Mouse (Mus musculus): ENCODE results near the gene Fam117a.
"Not testable (repeated sequence)": the region's sequence is repeated elsewhere in the genome, so short reads cannot be mapped to it uniquely, and the experiment has no call there.

Gene Fam117a

DNA sequence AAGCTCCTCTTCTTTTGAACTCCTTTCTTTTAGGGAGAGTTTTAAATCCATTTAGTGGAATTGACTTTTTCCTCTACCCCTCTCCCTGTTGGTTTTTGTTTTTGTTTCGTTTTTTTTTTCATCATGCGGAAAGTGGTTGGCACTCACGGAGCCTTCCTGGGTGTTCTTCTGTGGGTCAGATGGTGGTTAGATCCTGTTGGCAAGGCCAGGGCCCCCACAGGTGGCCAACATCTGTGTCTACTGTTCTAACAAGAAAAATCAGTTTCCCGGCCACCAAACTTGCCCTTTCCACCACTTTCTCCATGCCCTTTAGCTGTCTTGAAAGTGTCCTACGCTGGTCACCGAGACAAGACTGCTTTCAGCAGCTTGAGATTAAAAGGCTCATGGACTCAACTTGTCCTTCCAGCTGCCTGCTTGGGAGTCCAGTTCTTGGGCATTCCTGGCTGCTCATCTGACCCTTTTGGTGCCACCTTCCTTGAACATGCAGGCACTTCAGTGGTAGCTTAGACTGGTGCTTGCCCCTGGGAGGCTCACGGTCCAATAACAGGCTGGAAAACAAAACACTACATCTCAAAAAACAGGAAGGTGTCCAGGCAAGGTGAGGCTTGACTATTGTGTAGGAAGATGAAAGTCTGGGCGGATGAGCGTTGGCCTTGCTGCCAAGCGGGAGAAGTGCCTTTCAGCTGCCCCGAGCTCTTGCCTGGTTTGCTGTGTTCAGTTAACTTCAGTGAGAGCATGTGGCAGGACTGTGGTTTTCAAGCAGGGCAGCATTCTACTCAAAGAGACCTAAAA, 56.1 kb downstream of the Fam117a start:
- no peak for DNase-seq (ENCODE audit: low spot score)

DNA sequence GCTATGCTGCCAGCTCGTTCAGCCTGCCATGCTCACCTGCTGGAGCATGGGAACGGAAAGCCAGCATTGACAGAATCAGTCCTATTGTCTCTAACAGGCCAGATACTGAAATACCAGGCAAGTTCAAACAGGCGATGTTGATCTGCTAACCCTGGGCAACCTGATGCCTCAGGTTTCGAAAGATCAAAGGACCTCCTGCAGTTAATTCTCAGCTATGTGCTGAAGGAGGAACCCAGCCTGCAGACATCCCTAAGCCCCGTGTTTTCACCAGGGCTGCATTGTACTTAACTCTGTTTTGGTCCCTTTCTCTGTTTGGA, 56.6 kb downstream of the Fam117a start:
- DNase-seq (ENCODE audit: low spot score): no peak

DNA sequence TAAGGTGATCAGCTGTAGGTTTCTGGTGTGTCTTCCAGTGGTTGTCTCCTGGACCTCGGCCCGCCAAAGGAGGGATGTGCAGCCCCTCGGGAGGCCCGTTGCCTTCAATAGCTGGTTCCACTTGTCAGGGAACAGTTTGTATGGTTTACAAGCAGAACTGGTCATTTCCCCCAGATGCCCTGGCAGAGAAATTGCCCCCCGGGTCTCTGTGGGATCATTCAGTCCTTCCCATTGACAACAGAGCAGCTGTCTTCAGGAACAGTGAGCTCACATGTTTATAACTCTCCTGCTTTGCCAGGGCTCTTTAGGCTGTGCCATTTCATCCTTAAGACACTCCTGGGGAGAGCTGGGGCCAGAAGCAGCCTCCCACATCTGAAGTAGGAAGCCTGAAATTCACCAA, 57.3 kb downstream of the Fam117a start:
- DNase-seq (ENCODE audit: low spot score): no peak

DNA sequence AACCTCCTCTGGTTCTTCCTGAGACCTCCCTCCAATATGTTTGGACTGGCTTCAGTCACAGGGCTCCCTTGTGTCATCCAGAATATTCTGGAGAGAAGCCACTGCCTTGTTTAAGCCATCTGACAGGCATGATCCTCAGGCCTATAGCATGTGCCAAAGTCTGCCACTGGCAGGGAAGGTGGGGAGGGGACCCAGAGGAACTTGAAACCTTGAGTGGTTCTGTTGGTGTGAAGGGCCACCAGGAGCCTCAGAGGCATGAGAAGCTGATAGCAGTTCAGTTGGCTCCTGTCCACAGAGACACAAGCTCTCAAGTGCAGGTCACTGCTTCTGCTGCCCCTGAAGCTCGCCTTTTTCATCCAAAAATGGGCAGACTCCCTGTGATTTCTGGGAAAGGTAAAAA, 59.7 kb downstream of the Fam117a start:
- no peak for DNase-seq (ENCODE audit: low spot score)

DNA sequence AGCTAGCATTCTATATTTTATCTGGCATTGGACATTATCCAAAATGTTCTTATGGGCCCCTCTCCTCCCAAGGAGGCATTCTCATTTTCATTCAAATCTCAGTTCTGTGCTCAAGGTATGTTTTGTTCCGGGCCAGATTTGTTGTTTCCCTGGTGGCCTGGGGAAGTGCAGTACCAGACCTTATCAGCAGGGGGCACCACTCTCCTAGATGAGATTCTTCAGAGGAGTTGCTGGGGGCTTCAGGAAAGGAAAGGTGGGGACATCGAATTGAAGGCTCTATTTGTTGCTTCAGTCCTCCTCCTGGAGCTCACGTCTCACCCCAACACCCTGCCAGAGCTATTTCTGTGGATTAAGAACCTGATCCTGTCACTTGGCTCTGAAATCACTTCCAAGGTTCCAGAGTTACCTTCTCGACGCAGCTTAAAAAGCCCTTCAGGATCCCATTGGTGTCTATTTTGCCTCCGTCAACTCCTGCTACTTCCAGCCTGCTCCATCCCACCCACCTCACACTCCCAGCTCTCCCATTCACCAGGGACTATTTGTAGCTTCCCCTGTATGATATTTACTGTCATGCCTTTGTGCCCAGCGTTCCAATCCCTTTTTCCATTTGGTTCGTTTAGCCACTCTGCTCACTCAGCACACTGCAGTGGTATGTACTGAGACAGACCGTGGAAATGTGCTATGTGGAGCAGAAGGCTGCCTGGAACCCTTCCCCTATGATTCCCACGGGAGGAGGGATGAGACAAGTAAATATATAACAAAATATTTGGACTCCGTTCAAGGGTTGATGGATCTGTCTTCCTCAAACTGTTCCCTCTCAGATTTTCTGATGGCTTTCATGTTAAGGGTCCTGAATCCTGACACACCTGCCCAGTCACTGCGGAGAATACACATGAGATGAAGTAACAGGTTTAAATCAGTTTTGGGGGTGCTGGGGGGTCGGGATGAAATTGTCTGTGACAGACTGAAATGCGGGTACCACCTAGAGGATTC, 61.3 kb downstream of the Fam117a start:
- no peak for DNase-seq (ENCODE audit: low spot score)

DNA sequence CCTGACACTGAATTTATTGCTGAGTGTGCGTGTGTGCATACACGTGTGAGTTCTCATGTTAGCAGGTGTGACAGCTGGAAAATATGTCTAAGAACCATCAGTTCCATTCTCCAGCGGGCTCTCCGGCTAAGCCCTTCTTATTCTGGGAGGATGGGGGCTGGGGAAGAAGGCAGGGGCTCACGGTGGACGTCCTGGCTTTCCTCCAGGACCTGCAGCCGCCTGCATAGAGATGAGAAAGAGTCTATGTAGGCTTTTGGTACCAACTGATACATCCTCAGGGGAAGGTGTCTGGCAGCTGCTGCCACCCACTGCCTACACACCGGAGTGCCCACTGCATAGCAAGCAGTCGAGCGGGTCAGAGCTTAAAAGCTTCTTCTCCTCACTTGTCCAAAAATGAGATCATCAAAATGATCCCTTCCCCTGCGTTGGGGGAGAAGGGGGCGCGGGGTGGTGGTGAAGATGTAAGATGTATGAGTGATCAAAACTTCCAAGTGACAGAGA, 62.8 kb downstream of the Fam117a start:
- DNase-seq (ENCODE audit: low spot score): no peak

DNA sequence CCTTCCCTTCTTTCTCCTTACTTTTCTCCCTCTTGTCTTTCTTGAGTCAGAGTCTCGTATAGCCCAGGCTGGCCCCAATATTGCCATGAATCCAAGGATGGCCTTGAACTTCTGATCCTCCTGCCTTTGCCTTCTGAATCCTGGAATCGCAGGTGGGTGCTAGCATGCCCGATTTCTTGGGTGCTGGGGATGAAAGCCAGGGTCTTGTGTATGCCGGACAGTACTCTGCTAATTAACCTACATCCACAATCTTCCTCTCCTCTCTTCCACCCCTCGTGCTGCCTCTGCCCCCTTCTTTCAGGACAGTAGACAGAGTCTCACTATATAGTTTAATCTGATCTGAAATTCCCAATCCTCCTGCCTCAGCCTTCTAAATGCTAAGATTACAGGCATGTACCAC, 64.8 kb downstream of the Fam117a start:
- DNase-seq (ENCODE audit: low spot score): no peak

DNA sequence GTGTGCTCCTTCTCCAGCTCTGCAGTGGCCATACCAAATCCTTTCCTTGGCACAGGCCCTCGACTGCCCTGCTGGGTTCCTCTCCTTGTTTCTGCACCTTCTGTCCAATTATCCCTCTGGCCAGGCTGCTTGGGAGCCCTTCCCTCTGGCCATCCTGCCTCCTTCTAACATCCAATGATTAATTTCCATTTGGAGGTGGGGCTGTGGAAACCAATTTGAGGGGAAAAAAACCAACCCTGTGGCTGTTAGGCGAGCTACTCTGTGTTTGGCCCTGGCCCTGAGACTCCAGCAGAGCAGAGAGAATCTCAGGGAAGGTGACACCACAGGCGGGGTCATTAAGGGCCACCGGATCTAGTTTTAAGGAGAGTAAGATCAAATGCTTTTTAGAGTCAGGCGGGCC, 65.4 kb downstream of the Fam117a start:
- DNase-seq (ENCODE audit: low spot score): no peak

DNA sequence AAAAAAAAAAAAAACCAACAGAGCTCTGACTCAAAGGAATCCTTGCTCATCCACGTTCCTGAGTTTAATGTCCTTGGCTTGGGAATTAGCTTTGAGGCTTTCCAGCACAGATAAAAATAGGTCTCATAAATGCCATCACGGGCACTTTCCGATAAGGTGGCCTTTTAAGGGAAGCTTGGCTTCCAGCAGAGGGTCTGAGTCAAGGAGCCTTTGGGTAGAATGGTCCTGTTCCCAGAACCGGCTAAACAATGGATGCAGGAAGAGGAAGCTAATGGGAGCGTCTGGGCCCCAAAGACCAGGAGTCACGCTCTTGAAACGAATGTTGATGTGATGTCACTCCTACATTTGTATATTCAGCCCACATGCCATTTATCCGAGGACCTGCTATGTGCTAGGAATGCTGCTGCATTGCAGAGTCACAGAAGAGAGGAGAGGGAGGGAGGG, 65.9 kb downstream of the Fam117a start:
- DNase-seq (ENCODE audit: low spot score): no peak

DNA sequence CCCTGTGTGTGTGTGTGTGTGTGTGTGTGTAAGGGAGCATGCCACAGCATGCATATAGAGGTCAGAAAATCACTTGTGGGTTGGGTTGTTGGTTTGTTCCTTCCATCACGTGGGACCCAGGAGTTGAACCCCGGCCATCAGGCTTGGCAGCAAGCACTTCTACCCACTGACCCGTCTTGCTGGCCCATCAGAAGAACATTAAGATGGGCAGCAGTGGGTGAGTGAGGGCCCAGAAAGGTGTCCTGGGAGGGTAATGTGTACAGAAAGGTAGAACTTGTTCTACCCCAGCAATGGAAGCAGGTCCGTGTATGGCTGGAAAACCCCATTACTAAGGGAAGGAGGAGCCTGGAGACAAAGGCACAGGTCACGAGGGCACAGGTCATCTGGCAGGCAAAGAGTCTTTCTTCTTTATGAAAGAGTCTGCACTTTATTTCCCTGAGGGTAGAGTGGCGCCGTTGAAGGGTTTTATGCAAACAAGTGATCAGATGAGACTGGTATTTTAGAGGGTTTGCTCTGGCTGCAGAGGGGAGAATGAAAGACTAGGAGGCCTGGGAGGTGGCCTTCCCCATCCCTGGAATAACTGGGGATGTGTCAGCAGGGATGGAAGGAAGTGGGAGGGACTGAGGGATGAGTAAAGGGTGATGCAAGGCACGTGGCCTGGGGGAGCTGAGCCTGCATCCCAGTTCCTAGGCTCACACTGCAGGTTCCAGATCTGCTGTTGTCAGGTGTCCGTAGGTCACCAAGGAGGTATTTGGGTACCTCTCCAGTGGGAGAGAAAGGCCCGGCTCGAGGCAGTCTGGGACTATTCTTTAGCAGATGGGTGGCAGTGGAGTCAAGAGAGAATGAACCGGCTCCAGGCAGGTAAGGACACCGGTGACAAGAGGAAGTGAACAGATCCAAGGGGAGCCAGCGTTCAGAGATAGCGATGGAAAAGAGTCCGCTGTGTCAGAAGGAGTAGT, 66.8 kb downstream of the Fam117a start:
- no peak for DNase-seq (ENCODE audit: low spot score)

DNA sequence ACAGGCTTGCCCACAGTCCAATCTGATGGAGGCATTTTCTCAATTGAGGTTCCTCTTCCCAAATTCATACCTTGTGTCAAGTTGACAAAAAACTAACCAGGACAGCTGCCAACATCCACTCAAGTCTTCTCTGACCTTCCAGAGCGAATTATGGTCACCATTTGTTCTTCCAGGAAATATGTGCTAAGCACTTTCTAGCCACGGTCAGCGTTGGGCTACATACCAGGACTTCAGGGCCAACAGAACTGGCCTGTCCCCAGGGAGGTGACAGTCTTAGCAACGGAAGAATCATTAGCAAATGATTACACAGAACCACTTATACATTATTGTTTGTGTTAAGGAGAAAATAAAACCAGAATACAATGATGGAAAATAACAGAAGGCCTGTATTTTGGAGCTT, 69.0 kb downstream of the Fam117a start:
- no peak for DNase-seq (ENCODE audit: low spot score)

DNA sequence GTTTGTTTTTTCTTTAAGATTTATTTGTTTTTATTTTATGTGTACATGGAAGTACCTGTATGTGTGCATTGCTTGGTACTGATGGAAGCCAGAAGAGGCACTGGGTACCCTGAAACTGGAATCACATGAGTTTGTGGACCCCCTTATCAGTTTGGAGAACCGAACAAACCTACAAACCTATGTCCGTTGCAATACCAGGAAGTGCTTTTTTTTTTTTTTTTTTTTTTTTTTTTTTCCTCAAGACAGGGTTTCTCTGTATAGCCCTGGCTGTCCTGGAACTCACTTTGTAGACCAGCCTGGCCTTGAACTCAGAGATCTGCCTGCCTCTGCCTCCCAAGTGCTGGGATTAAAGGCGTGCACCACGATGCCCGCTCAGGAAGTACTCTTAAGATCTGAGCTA, 69.6 kb downstream of the Fam117a start:
- DNase-seq (ENCODE audit: low spot score): not testable (repeated sequence)

DNA sequence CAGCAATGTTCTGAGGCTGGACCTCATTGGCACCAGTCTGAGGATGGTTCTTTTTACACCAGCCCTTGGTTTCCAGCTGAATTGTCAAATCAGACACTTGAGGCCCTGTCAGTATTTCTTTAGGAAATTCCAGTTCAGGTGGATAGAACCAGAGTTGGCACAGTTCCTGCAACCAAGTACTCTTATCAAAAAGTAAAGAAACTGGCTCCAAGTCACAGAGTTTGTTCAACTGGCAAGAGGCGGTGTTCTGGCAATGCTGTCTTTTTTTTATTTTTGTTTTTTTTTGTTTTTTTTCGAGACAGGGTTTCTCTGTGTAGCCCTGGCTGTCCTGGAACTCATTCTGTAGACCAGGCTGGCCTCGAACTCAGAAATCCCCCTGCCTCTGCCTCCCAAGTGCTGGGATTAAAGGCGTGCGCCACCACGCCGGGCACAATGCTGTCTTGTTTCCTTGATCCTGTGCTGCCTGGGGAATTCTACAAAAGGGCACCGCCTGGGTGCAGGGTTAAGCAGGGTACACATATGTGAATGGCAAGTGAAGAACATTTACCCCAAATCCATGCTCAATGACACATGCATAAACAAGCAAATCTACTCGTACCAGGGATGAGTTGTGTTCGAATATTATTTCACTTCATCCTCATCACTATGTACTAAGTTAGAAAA, 72.8 kb downstream of the Fam117a start:
- no peak for DNase-seq (ENCODE audit: low spot score)

DNA sequence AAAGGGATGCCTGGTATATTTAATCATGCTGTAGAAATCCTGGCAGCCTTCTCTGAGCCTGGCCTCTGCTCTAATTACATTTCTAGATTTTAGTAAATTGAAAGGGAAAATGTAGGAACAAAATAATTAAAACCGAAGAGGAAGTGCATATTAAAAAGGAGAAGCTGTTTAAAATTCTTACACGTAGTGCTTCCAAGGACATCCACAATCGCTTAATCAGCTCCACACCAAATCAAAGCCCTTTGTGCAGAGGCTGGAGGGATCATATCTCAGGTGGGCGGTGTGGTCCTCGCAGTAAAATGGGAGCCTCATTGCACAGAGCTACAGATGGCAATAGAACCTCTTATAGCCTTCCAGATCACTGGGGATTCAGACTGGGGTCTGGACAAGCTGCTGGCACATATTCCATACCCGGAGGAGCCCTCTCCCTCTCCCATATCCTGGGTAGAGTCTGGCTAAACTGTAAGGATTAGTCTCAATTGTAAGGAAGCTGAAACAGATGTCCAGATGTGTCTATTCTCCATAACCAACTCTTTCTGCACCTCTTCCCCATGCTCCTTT, 74.7 kb downstream of the Fam117a start:
- no peak for DNase-seq (ENCODE audit: low spot score)

DNA sequence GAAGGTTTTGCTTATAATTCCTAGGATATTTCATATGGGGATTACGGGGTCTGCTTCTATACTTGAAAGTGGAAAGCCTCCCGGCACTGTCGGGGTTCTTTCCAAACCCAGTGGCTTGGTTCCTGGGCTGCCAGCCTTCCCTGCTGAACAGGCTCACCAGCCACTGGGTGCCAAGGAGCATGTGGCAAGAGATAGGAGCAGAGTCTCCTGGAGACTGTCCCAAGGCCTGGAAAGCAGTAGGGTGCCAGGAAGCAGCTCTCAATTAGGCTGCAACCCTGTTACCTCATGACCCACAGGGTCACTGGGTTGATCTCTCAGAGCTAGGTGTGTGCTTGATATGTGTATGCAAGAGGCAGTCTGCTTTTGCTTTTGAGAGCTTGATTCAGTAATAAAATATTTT, 75.8 kb downstream of the Fam117a start:
- DNase-seq (ENCODE audit: low spot score): no peak

DNA sequence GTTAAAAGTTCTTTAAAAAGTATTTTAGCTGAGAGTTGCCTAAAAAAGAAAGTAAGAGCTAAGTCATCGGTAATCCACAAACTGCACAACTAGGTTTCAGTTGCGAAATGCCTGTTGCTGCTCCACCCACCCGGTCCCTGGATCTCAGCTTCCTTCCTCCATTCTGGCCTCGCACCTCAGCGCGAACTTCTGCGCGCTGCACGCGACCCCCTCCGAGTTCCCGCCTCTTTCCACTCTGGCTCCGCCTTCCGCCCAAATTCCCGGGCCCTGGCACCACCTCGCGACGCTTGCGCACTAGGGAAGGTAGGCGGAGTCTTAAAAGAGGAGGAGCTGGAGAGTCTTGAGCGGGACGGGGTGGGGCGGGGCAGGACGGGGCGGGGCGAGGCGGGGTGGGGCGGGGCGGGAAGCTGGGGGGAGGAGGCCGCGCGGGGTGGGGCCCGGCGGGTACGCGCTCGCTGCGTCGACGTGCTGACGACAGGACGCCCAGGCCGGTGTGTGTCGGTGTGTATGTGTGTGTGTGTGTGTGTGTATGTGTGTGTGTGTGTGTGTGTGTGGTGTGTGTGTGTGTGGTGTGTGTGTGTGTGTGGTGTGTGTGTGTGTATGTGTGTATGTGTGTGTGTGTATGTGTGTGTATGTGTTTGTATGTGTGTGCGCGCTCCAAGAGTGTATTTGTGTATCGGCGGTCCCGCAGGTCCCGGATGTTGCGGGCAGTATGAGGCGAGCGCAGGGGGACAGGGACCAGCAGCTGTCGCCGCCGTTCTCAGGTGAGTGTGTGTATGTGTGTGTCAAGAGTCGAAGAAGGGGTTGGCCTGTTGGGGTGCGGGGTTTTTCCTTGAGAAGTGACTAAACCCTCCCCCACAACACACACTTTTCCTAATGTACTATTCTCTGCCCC, 77.1 kb downstream of the Fam117a start, which contains the start of gene Spop:
Gene Spop, plus strand, starts transcription at position 440 of the 895 bp plus-strand sequence.
- DNase-seq (ENCODE audit: low spot score): peak; percentile 94

DNA sequence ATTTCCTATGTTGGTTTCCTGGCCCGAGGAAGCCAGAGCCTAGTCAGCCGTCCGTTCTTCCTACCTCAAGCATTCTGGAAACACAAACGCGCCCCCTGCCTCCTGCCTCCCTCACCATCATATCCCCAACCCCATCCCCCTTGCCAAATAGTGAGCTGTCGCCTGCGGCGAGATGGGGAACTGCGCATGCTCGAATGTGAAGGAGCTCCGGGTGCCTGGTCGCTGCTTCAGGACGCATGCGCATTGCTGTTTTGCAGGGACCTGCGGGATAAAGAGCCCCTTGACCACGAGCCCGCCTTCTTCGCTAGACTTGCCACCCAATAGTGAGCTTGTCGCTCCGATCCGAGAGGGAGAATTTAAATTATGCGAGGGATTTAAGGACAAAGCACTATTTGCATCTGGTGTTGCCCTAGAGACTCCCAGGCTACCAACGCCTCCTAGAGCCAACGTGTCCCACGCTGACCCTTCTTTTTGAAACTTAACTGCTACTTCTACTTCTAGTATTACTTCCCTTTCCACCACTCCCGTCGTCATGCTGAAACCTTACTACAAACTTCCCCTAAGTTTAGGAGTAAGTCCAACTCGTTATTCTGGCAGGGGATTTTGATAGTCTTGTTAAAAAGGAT, 77.8 kb downstream of the Fam117a start:
- peak; percentile 97 for DNase-seq (ENCODE audit: low spot score)

DNA sequence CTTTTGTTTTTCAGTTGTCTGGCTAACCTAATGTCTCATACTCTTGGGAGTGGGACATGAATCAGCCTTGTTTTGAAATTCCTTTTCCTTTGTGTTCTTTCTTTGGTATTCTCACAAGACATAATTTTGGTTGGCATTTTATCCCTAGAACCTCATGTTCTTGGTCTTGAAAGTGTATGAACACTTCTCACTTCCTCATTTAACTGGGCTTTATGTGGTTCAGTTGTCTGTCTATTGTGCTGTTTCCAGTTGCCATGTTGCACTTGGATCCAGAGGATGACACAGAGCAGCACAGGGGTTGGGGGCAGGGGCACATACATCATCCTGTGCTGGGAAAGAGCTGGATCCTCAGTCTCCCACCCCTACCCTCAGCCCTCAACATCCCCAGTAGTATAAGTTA, 79.1 kb downstream of the Fam117a start:
- DNase-seq (ENCODE audit: low spot score): no peak

DNA sequence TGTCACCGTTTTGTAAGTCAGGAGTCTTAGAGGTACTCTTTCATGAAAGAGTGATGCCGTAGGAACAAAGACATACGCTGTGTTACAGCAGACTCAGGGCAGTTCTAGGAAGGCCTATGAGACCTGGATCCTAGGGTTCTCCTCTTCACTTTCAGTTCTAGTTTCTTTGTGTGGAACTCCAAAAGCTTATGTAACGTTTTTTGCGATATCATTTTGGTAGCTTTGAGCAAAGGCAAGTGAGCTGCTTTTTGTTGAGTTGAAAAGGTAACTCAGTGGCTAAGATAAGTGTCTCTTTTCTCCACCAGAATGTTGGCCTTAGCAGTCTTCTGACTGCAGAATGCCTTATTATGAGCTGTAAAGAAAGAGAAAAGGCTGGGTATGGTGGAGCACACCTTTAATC, 80.5 kb downstream of the Fam117a start:
- DNase-seq (ENCODE audit: low spot score): no peak

Data from yolk sac, embryonic 10.5 days (tissue).